Mouse (Mus musculus): Measurements from ENCODE around the gene Gm9945.

Gm9945 gene

GRCm38 (mm10) chr11:53493243-53493955, 13.4 kb downstream of the Gm9945 start:
- no peak for DNase-seq (ENCODE audit: low spot score in 2 of 2)

- no peak for DNase-seq (ENCODE audit: low spot score in 2 of 2)
These were observed 15.5 kb downstream of the Gm9945 start for GRCm38 (mm10) chr11:53495417-53495816.

- DNase-seq (ENCODE audit: low spot score in 2 of 2): no peak
These were observed 17.0 kb downstream of the Gm9945 start for GRCm38 (mm10) chr11:53496946-53497345.

GRCm38 (mm10) chr11:53500569-53500968, 20.6 kb downstream of the Gm9945 start:
- DNase-seq (ENCODE audit: low spot score in 2 of 2): peak in 1 of 2 experiments; percentile 47

GRCm38 (mm10) chr11:53502039-53502765, 22.2 kb downstream of the Gm9945 start:
- no peak for DNase-seq (ENCODE audit: low spot score in 2 of 2)

- DNase-seq (ENCODE audit: low spot score in 2 of 2): no peak
These were observed 23.8 kb downstream of the Gm9945 start for GRCm38 (mm10) chr11:53503738-53504137.

GRCm38 (mm10) chr11:53504376-53504775, 24.4 kb downstream of the Gm9945 start:
- DNase-seq (ENCODE audit: low spot score in 2 of 2): no peak

GRCm38 (mm10) chr11:53505026-53505663, 25.2 kb downstream of the Gm9945 start:
- DNase-seq (ENCODE audit: low spot score in 2 of 2): no peak

- no peak for DNase-seq (ENCODE audit: low spot score in 2 of 2)
These were observed 27.3 kb downstream of the Gm9945 start for GRCm38 (mm10) chr11:53507098-53507805.

GRCm38 (mm10) chr11:53508152-53508551, 28.2 kb downstream of the Gm9945 start:
- no peak for DNase-seq (ENCODE audit: low spot score in 2 of 2)

- DNase-seq (ENCODE audit: low spot score in 2 of 2): no peak
These were observed 28.6 kb downstream of the Gm9945 start for GRCm38 (mm10) chr11:53508591-53508990.

- DNase-seq (ENCODE audit: low spot score in 2 of 2): no peak
These were observed 30.4 kb downstream of the Gm9945 start for GRCm38 (mm10) chr11:53510351-53510750.

- no peak for DNase-seq (ENCODE audit: low spot score in 2 of 2)
These were observed 37.0 kb downstream of the Gm9945 start for GRCm38 (mm10) chr11:53516775-53517627.

GRCm38 (mm10) chr11:53518759-53519158, 38.8 kb downstream of the Gm9945 start:
- no peak for DNase-seq (ENCODE audit: low spot score in 2 of 2)

- DNase-seq (ENCODE audit: low spot score in 2 of 2): peak in 1 of 2 experiments; percentile 60
These were observed 39.5 kb downstream of the Gm9945 start, which contains the start of gene Sept8 for GRCm38 (mm10) chr11:53519207-53520121. TSS of gene Sept8 (plus strand) at chr11:53519257.

GRCm38 (mm10) chr11:53520122-53520978, 40.4 kb downstream of the Gm9945 start:
- peak in 1 of 2 experiments; percentile 64 for DNase-seq (ENCODE audit: low spot score in 2 of 2)

- DNase-seq (ENCODE audit: low spot score in 2 of 2): no peak
These were observed 41.3 kb downstream of the Gm9945 start for GRCm38 (mm10) chr11:53521120-53521820.

- DNase-seq (ENCODE audit: low spot score in 2 of 2): peak in 1 of 2 experiments; percentile 56
These were observed 41.8 kb downstream of the Gm9945 start for GRCm38 (mm10) chr11:53521821-53522131.

Data from urinary bladder, postnatal 4 days (tissue).